Mouse (Mus musculus) CH12F3 (cell line): Measurements from ENCODE around the gene Nxpe4.

Experiments
- in situ Hi-C: fragments of 300-500 bp; cut with MboI; formaldehyde crosslinking; loops from 2 replicates; pipeline ENCODE4 v1.14.3; 2020; ENCODE audit warnings: low sequenced_read_pairs

The Nxpe4 gene

DNA sequence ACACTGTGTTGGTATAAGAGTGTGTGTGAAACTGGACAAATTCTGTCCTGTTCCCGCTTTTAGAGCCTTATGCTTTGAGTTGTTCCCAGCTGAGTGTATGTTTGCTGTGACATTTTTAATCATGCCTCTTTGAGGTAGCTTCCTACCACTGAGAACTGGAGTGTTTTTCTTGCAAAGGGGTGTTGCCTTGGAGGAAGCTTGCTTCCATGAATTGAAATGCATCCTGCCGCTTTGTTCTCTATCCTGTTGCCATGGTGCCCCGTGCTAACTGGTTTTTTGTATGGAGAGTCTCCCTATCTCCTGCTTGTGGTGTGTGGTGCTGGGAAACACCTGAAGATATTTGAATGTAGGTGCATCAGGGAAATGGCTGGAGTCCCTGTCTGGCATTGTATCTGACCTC lies 152.4 kb downstream of the Nxpe4 start:
- in situ Hi-C loops: no loop called here

DNA sequence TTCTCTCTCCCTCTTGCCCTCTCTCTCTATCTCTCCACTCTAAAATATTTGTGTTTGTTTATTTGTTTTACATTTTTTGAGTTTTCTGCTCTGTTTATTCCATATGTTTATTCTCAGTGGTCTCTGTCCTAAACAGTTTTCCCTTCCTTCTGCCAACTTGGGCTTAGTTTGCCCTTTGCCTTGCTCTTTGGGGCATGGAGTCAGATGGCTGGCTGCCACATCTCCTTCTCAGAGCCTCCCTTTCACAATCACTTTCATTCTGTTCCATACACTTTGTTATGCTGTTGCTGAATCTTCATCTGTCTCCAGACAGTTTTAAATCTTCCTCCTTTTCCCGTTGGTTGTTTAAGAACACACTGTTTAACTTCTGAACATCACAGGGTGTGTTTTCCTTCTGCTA lies 154.0 kb downstream of the Nxpe4 start:
- in situ Hi-C loops: no loop called here

DNA sequence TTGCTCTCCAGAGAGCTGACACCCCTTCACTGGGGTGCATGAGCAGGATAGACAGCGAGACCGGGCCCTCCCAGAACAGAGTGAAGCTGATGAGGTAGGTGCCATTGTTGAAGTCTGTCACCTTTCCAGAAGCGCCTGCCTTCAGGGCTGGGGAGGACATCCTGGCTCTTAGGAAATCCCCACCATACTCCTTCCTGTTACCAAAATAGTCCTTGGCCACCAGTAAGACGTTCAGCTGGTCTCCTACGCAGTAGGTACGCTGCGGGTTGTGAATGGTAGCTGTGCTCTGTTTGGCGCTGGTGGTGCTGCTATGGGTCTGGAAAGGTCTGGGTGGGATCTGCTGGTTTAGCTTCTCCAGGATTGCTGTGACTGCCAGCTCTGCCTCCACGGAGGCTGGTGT lies 164.5 kb downstream of the Nxpe4 start:
- in situ Hi-C loops: no loop called here

DNA sequence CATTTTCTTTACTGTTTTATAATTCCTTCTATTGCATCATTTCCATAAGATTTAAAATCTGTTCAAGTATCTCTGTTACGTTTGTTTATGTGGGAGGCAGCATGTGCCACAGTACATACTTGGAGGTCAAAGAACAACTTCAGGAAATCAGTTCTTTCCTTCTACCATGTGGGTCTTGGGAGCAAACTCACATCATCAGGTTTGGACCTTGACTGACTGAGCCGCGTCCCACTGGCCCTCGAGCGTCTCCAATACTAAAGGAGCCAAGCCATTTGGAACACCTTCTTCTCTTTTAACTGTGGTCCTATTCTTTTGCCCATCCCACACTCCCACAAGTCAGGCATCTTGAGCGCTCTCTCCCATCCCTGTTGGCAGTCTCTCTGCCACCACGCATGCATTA lies 167.8 kb downstream of the Nxpe4 start:
- in situ Hi-C loops: no loop called here

DNA sequence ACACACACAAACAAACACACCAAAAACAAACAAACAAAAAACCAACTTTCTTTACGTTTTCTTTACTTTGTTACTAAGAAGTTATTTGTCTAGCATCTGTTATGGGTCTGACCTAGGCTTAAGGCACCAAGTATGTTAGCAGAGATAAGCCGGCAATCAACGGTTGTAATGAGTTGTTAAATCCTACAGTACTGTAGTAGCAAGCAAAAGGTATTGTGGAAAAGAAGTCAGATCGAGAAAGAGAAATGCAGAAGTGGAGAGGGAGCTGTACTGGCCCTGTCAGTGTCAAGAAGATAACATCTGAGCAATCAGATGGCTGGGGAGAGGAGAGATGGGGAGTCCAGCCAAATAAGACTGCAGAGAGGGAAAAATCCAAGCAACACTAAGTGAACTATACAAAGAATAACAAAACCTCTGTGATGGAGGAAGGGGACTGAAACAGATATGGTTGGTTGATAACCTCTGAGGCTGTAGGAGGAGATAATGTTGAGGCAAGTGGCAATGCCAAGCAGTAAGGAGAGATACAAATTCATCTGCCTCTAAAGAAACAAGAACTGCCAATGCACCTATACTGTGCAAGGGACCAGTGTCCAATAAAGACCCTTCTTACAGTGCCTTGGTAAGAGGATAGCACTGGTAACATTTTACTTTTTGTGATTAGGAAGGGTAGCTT lies 177.1 kb downstream of the Nxpe4 start:
- in situ Hi-C loops: no loop called here

DNA sequence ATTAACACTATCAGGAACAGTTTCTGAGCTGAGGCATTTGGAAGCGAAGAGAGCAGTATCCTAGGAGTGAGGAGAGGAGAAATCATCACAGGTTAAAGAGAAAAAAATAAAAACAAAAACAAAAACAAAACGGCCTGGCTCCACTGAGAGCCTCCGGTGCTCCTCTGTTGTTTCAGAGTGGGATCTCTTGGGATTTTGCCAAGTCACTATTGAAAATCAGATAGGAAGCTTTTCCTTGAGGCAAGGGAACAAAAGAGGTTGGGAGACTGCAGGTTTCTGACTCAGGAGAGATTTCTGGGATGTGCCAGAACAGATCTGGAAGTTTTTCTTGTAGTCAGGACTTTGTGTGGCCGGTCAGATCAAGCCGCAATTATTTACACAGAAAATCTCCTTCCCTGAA lies 177.7 kb downstream of the Nxpe4 start:
- in situ Hi-C loops: no loop called here

DNA sequence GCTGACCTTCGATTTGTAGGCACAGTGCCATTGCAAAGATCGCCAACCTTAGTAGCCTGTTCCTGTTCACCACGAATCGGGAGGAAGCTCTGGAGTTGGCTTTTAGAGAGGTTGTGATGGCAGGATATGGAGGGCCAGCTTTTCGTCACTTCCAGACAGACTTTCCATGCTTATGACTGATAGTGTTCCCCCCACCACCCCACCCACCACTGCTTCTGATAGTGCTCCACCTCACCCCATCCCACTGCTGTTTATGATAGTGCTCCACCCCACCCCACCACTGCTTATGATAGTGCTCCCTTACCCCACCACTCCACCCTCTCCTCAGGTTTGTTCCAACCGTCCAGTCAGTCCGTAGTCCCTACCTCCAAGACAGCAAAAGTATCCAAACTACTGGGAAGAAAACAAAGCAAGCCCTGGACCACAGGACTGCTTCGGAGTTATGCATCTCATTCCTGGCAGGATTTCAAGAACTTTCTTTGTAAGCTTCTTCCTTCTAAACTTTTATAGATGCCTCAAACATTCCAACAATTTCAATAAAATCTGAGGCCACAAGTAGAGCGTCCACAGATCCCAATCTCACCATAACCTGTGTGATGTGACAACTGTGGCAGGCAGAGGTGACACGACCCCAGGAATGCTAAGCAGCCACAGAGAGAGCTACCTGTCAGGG lies 179.0 kb downstream of the Nxpe4 start:
- in situ Hi-C loops: no loop called here

DNA sequence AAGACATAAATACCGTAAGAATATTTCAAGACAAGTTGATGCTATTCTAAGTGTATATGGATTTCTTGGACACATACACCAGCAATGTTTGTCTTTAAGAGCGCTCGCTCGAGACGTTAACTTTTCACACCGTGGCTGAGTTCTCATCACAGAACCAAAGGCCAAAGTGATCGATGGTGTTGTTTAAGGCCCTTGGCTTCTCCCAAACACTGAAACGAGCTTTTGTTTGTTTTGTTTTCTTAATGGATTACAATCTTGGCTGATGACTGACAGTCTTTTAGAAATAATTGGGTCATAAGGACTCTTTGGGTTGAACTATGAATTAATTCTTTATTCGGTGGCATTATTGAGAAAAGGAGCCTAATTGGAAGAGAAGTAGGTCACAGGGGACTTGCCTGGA lies 183.6 kb downstream of the Nxpe4 start:
- in situ Hi-C loops: no loop called here

DNA sequence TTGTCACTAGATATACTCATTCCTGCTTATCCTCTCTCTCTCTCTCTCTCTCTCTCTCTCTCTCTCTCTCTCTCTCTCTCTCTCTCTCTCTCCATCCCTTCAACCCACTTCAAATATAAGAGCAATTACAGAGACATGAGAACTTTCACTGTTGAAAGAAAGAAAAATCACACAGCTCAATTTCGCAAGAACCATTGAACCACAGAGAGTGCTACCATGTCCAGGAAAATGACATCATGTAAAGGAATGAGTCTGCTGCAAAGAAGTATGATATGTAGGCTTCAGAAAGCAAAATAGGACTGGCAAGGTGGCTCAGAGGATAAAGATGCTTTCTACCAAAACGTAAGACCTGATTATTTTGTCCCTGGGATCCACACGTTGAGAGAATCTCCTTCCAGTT lies 184.0 kb downstream of the Nxpe4 start:
- in situ Hi-C loops: no loop called here

DNA sequence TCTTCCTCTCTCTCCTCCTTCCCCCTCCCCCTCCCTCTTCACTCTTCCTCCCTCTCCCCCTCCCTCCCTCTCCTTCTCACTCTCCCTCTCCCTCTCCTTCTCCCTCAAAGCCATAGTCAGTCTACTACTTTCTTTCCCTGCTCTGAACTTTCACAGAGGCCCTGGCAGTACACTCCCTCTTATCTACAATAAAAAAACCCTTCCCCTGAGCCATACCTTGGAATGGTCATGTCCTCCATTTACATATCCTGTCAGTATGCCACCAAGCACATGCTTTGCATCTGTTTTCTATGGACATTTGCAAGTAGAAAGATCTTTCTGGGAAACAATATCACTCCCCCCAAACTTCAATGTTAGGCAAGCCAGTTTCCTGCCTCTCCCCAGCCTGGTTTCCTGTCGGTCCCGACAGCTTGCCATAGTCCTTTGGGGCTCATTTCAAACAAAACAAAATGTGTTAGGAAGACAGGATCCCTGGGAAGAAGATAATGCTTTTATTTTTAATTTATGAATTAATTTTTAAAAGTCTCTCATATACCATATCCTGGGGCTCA lies 191.4 kb downstream of the Nxpe4 start, which contains the start of gene Nxpe2:
TSS of gene Nxpe2 (minus strand) at position 307 of the 551 bp plus-strand sequence.
- in situ Hi-C loops: no loop called here

DNA sequence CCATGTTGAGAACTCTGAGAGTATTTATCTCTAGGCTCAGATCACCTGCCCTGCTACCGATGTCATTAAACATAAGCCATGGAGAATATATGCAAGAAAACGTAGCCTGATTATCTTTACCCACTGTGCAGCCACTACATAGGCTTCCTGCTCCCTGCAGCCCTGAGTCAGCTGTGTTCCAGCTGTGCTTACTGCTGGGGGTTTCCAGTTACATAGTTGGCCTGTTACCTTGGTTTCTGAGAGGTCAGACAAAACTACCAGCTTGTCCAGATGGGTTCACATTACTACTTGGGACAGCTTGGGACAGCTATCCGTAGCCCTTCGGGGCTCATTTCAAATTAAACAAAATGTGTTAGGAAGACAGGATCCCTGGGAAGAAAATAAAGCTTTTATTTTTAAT lies 192.3 kb downstream of the Nxpe4 start:
- in situ Hi-C loops: no loop called here

DNA sequence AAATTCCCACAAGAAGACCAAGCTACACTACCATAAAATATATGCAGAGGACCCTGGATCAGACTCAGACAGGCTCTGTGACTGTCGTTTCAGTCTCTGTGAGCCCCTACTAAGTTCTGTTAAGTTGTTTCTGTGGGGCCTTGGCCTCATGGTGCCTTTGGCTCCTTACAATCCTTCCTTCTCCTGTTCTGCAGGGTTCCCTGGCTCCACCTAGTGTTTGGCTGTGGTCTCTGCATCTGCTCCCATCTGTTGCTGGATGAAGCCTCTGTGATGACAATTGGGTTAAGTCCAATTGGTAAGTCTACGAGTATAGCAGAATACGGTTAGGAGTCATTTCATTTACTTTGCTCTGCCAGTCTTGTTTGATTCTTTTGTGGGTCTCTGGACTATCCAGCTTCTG lies 193.0 kb downstream of the Nxpe4 start:
- in situ Hi-C loops: no loop called here

DNA sequence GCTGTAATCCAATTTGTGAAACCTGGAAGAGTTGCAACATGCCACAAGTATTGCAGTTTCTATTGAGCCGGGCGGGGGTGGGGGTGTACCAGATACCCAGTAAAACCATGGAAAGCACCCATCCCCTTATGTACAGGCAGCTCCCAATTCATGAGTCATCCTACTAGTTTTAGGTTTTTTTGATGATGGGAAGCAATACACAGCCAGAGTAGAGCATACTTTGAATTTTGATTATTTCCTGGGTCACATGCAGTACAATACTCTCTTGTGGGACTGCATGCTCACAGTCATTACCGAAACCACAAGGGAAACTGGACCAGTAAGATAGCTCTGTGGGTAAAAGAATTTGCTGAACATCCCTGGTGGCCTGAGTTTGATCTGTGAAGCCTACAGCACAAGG lies 195.3 kb downstream of the Nxpe4 start:
- in situ Hi-C loops: no loop called here

DNA sequence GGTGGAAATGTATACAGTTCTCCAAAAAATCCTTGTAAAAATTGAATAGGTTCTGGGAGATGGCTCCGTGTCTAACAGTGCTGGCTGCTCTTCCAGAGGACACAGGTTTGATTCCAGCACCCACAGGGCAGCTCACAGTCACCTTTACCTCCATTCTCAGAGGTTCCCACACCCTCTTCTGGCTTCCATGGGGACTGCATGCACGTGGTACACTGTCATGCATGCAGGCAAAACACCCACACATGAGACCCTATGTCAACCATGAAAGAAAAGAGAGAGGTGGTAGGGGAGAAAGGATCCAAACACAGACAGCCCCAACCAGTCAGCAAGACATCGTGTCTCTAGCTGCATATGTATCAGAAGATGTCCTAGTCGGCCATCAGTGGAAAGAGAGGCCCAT lies 199.0 kb downstream of the Nxpe4 start:
- in situ Hi-C loops: no loop called here

DNA sequence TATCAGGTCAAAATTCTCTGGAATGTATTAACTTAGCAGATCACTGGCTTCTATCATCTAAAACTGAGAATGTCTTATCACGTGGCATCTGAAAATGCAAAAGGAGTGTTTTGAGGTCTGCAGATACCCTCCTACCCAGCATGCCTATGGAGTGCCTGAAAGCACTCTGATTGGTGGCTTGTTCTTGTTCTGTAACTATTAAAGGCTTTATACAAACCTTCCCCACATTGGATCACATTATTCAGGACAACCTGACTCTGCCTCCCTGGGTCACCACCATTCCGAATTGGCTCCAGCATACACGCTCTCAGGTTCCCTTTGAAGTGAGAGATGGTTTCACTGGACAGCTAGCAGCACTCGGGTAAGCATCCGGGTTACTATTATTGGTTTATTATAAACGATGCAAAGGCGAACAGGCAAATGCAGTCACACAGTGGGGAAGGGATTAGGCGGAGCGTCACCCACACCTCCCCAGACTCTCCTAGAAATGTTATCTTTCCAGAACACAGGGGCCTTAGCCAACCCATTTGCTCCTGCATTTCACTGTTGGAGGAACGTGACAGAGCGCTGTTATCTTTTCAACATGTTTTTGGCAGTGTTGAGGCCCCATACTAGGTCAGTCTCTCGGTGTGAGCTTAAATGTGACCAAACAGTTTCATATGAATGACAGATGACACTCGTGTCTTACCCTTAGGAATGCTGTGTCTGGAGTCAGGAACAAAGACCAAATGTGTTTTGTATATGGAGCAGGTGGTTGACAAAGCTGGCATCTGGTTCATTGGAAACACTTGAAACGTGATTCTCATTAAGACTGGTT lies 200.2 kb downstream of the Nxpe4 start:
- in situ Hi-C loops: no loop called here

DNA sequence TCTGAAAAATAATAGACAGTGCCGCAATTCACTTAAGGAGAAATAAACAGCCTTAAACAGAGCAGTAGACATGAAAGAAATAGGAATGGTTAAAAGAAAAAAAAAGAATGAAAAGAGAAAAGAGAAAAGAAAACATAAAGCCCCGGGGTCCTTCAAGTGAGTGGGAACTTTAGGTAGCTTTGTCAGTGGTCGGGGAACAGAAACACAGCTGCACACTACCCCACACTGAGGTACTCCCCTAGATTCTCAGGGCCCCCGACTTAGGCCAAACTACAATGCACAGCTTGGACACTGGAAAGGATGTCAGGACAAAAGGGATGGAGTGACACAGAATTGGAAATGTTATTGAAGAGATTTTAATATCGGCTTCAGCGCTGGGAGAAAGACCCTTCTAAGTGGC lies 200.9 kb downstream of the Nxpe4 start:
- in situ Hi-C loops: no loop called here

DNA sequence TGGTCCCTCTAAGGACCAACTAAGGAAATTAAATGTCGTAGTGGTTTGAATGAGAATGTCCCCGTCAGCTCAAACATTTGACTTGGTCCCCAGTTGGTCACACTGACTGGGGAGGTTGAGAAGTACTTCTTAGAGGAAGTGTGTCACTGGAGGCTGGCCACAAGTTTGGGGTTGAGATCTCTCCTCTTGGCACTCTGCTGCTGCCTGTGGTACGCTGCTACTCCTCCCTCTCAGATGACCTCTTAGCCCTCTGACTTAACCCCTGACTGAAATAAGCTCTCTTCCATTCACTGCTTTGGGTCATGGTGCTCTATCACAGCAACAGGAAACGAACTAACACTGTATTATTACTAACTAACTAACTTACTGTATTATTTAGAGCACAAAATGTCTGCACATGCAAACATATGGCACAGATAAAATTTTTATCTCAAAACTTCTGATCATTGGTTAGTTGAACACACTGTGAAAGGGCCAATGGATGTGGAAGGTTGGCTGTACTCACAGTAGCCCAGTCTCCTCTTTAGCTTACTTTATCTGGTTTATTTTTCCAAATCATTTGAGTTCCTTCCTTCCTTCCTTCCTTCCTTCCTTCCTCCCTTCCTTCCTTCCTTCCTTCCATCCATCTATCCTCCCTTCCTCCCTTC lies 211.5 kb downstream of the Nxpe4 start:
- in situ Hi-C loops: no loop called here

DNA sequence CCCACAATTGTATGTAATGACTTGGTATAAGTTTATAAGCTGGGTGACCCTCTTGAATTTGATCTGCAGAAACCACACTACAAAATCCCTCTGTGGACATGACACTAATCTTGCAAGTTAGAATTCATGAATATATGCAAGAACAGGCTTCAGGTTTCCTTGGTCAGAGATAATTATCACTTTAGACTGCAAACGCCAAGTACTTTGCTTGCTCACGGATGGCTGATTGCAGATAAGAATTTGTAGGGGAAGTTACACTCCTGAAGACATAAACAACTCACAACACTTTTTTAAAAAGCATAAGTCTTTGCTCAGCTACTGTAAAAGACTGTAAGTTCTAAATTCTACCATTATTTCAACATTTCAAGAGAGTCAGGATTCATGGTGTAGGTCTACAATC lies 212.5 kb downstream of the Nxpe4 start:
- in situ Hi-C loops: no loop called here

DNA sequence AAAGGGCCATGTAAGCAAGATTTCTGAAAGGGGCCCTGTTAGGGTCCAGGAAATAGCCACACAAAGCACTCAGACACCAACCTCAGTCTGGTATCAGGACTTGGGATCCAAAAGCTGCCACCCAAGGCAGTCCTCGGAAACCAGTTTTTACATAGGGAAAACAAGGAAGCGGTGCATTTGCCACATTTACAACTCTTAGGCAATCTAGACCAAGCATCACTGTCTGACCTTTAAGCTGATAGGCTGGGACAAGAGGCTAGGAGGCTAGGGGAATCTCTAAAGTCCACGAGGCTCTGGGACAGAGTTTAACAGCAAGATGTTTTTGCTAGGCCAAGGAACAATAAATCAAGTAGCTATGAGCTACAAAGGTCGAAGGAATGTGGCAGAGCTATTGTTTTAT lies 226.6 kb downstream of the Nxpe4 start:
- in situ Hi-C loops: no loop called here

DNA sequence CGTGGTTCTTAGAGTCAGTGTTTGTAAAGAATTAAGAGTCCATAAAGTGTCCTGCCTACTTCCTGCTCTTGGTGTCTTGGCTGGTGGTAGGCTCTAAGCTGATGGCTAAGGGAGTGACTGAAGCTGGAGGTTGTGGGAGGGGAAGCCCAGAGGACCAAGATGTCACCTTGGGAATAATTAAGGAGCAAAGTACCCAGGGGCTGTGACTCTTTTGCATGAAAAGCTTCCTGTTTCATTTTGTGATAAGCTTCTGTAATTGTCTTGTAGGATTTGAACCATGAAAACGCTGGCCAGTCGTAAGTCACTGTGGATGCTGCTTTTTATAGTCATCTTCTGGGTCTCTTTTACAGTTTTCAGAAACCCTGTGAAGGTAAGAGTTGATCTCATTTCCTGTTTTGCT lies 228.2 kb downstream of the Nxpe4 start:
- in situ Hi-C loops: no loop called here

DNA sequence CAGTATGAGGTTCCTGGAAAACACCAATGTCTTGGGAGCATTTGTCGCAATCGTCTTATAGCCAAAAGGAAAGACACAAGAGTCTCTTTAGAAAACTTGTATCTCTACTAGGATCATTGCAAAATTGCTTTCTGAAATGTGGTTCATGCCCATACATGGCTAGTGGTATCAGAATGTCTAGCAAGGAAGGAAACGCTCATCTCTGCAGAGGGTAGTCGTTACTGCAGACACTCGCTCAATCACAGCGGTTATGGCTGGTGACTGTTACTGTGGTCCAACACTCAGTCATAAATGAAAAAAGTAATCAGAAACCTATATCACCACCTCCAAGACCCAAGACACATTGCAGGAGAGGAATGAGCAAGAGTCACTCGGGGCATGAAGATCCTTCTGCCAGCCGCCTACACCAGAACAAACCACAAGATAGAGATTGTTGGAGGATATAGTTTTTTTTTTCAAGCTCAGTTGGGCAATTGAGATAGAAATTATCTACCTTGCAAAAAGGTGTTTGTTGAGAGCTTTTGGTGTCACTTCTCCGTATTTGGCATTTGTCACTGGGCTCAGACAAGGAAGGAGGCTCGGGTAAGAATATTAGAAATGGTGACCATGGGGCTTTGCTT lies 241.9 kb downstream of the Nxpe4 start:
- in situ Hi-C loops: no loop called here
